Mouse (Mus musculus): ENCODE data around the gene Adgrl3. TPM values are rescaled to one million over a fixed set of nuclear protein-coding genes. Genes with fewer than 3 reads are reported as not detected.

Gene Adgrl3
- total RNA-seq, 2 experiments from 2014 or later, result 161 to 176 TPM

GRCm38 (mm10) chr5:81810966-81811365 is 791.0 kb downstream of the Adgrl3 start:
- no peak for DNase-seq (ENCODE audit: low spot score in 2 of 2)

GRCm38 (mm10) chr5:81832076-81832475 is 812.1 kb downstream of the Adgrl3 start:
- no peak for DNase-seq (ENCODE audit: low spot score in 2 of 2)

GRCm38 (mm10) chr5:81832679-81833078 is 812.7 kb downstream of the Adgrl3 start:
- DNase-seq (ENCODE audit: low spot score in 2 of 2), result no peak

- DNase-seq (ENCODE audit: low spot score in 2 of 2), result no peak
These were observed 817.9 kb downstream of the Adgrl3 start for GRCm38 (mm10) chr5:81837860-81838259.

GRCm38 (mm10) chr5:81843798-81844197 is 823.9 kb downstream of the Adgrl3 start:
- DNase-seq (ENCODE audit: low spot score in 2 of 2), result peak in 1 of 2 experiments; percentile 23

GRCm38 (mm10) chr5:81870336-81870735 is 850.4 kb downstream of the Adgrl3 start:
- no peak for DNase-seq (ENCODE audit: low spot score in 2 of 2)

Small RNA genes lying within 50 kb of the gene (microRNA-seq; reads per million reads assigned to microRNA genes)
- 0 reads per million in 2 experiments for gene Gm22048

Data from layer of hippocampus, adult 18-20 months (tissue).